17 mouse cellular contexts compared by ENCODE assay signal in genomic region chr3:65612968-65613367, GRCm38 (mm10). TPM values are rescaled to one million over a fixed set of nuclear protein-coding genes. Genes with fewer than 3 reads are reported as not detected.
DNase-seq lines count a peak whose midpoint lies in the region; ATAC-seq and TF ChIP-seq lines count a peak whose summit lies in the region.
"Had no signal": no experiment of that assay in that cellular context is flagged by ENCODE, and none has a peak within 500 bp of the region (broad histone marks: within the 10 kb centered on the region; RNA-seq: fewer than 3 reads in every experiment).

No protein-coding gene starts in this region.

- H3K4me1 ChIP-seq in midbrain, embryonic 10.5 days: peaks cover 11% of the 10 kb centered on the region
- H3K4me1 ChIP-seq in midbrain, postnatal 0 days (ENCODE audit: insufficient read depth, low read length): no peaks in the 10 kb centered on the region
- H3K4me1 ChIP-seq in lung, embryonic 14.5 days (ENCODE audit: insufficient read depth): 0 out of 2 replicates have a peak, but pooled peaks cover 3% of the 10 kb centered on the region
- no peaks in the 10 kb centered on the region for H3K4me1 ChIP-seq in stomach, embryonic 15.5 days
- H3K4me1 ChIP-seq: hindbrain, embryonic 15.5 days; kidney, embryonic 15.5 days; neural tube, embryonic 13.5 days had no signal

- WGBS in midbrain, embryonic 10.5 days: 73% methylated on average over 6 of the region's 6 CpGs
- 67% methylated on average over 6 of the region's 6 CpGs for WGBS in midbrain, postnatal 0 days
- WGBS in lung, embryonic 14.5 days: 44% methylated on average over 6 of the region's 6 CpGs
- WGBS in stomach, embryonic 15.5 days: 50% methylated on average over 6 of the region's 6 CpGs

- no peak overlapping the region for H3K9ac ChIP-seq in midbrain, postnatal 0 days (replicated peaks; ENCODE audit: low read length, poor library complexity, severe bottlenecking)
- no peak overlapping the region for H3K9ac ChIP-seq in lung, embryonic 14.5 days
- H3K9ac ChIP-seq in stomach, embryonic 15.5 days: no peak overlapping the region
- H3K9ac ChIP-seq: hindbrain, embryonic 15.5 days; kidney, embryonic 15.5 days; liver, embryonic 15.5 days; neural tube, embryonic 13.5 days had no signal

- no peak for DNase-seq in gastrocnemius, adult 2 months
- no peak for DNase-seq in gastrocnemius, adult 8-10 months (ENCODE audit: low spot score in 2 of 2)
- DNase-seq in midbrain, embryonic 10.5 days (ENCODE audit: low spot score): no peak
- no peak for DNase-seq in midbrain, postnatal 0 days (ENCODE audit: low spot score)
- DNase-seq in lung, embryonic 14.5 days: no peak
- DNase-seq in ovary, postnatal 14 days (ENCODE audit: low spot score): no peak
- no peak for DNase-seq in left cerebral cortex, adult 8-10 months (ENCODE audit: low spot score in 2 of 2)
- DNase-seq: B cell, adult 2 months; cerebellum, adult 9-10 months; gastrocnemius, postnatal 36 days; retina, postnatal 1 day; thymus, adult 2 months had no signal

- TF ChIP-seq CTCF in gastrocnemius, adult 2 months (IDR thresholded peaks at IDR 0.05): no peak
- TF ChIP-seq CTCF in midbrain, postnatal 0 days (IDR thresholded peaks at IDR 0.05): no peak
- no peak for TF ChIP-seq CTCF in lung, embryonic 14.5 days (IDR thresholded peaks at IDR 0.05; ENCODE audit: low read depth)

- H3K27ac ChIP-seq in gastrocnemius, adult 2 months: peak overlapping the region; percentile 4; the same call in 1 of the 2 replicates
- H3K27ac ChIP-seq in midbrain, embryonic 10.5 days (replicated peaks): peak overlapping the region; percentile 19; the same call in 1 of the 2 replicates
- H3K27ac ChIP-seq in midbrain, postnatal 0 days (ENCODE audit: low read depth, low read length): no peak overlapping the region
- H3K27ac ChIP-seq in lung, embryonic 14.5 days (ENCODE audit: low read depth): peak overlapping the region; percentile 77; the same call in 1 of the 2 replicates
- peak overlapping the region; percentile 42; the same call in 1 of the 2 replicates for H3K27ac ChIP-seq in stomach, embryonic 15.5 days
- H3K27ac ChIP-seq: hindbrain, embryonic 15.5 days; kidney, embryonic 15.5 days; liver, embryonic 15.5 days; neural tube, embryonic 13.5 days had no signal

- no peak overlapping the region for H3K4me2 ChIP-seq in midbrain, postnatal 0 days (ENCODE audit: low read depth, low read length, poor library complexity, severe bottlenecking)
- H3K4me2 ChIP-seq in lung, embryonic 14.5 days: peak overlapping the region; percentile 2; the same call in 1 of the 2 replicates
- H3K4me2 ChIP-seq in stomach, embryonic 15.5 days: no peak overlapping the region
- H3K4me2 ChIP-seq: hindbrain, embryonic 15.5 days; kidney, embryonic 15.5 days; liver, embryonic 15.5 days; neural tube, embryonic 13.5 days had no signal

- intact Hi-C loops in gastrocnemius, adult 2 months (cut with DNase I): no loop called here

- no peaks in the 10 kb centered on the region for H3K27me3 ChIP-seq in midbrain, embryonic 10.5 days (ENCODE audit: low read depth, poor library complexity, severe bottlenecking)
- H3K27me3 ChIP-seq in midbrain, postnatal 0 days (ENCODE audit: insufficient read depth, low read length): no peaks in the 10 kb centered on the region
- no peaks in the 10 kb centered on the region for H3K27me3 ChIP-seq in lung, embryonic 14.5 days (ENCODE audit: insufficient read depth, low read length)
- H3K27me3 ChIP-seq in stomach, embryonic 15.5 days (replicated peaks): no peaks in the 10 kb centered on the region
- H3K27me3 ChIP-seq: hindbrain, embryonic 15.5 days; kidney, embryonic 15.5 days; liver, embryonic 15.5 days; neural tube, embryonic 13.5 days had no signal

- no peak for ATAC-seq in midbrain, postnatal 0 days (ENCODE audit: low FRiP score)
- no peak for ATAC-seq in lung, embryonic 14.5 days (ENCODE audit: insufficient read depth)
- no peak for ATAC-seq in stomach, embryonic 15.5 days (ENCODE audit: insufficient read depth, low FRiP score, low read depth)

- no peaks in the 10 kb centered on the region for H3K36me3 ChIP-seq in midbrain, embryonic 10.5 days
- no peaks in the 10 kb centered on the region for H3K36me3 ChIP-seq in midbrain, postnatal 0 days (ENCODE audit: insufficient read depth, low read length)
- no peaks in the 10 kb centered on the region for H3K36me3 ChIP-seq in lung, embryonic 14.5 days (ENCODE audit: insufficient read depth)
- no peaks in the 10 kb centered on the region for H3K36me3 ChIP-seq in stomach, embryonic 15.5 days
- H3K36me3 ChIP-seq: hindbrain, embryonic 15.5 days; kidney, embryonic 15.5 days; liver, embryonic 15.5 days; neural tube, embryonic 13.5 days had no signal

- H3K9me3 ChIP-seq in midbrain, embryonic 10.5 days (replicated peaks): no peaks in the 10 kb centered on the region
- no peaks in the 10 kb centered on the region for H3K9me3 ChIP-seq in midbrain, postnatal 0 days (ENCODE audit: low read length)
- H3K9me3 ChIP-seq in lung, embryonic 14.5 days (ENCODE audit: low read depth, low read length): no peaks in the 10 kb centered on the region
- no peaks in the 10 kb centered on the region for H3K9me3 ChIP-seq in stomach, embryonic 15.5 days
- H3K9me3 ChIP-seq: hindbrain, embryonic 15.5 days; kidney, embryonic 15.5 days; liver, embryonic 15.5 days; neural tube, embryonic 13.5 days had no signal

- H3K4me3 ChIP-seq in gastrocnemius, adult 2 months: 0 out of 2 replicates have a peak overlapping the region, but pooled peaks have one; percentile 17
- H3K4me3 ChIP-seq in midbrain, embryonic 10.5 days: no peak overlapping the region
- no peak overlapping the region for H3K4me3 ChIP-seq in midbrain, postnatal 0 days (ENCODE audit: low read depth, low read length)
- no peak overlapping the region for H3K4me3 ChIP-seq in lung, embryonic 14.5 days (ENCODE audit: low read depth, low read length)
- no peak overlapping the region for H3K4me3 ChIP-seq in stomach, embryonic 15.5 days (replicated peaks)
- H3K4me3 ChIP-seq: hindbrain, embryonic 15.5 days; kidney, embryonic 15.5 days; liver, embryonic 15.5 days; neural tube, embryonic 13.5 days had no signal

RNA-seq across cellular contexts. Expression of gene Lekr1, which starts 53.1 kb away (rescaled TPM):
- total RNA-seq in gastrocnemius, adult 2 months (2021): under 1 TPM; 0.23 to 0.31 TPM
- under 1 TPM; 0.19 to 0.62 (median 0.27) TPM for total RNA-seq in gastrocnemius, adult 8-10 months (2022)
- 3.6 and 4.8 TPM in 2 replicates for polyA plus RNA-seq in midbrain, embryonic 10.5 days (2016; fragmentation: Nextera tagmentation; extraction: Ambion mirVana)
- total RNA-seq in midbrain, postnatal 0 days (2014; rRNA removed): 2.2 and 5.9 TPM in 2 replicates
- polyA plus RNA-seq in midbrain, postnatal 0 days (2015; fragmentation: Nextera tagmentation; extraction: Ambion mirVana): 4.1 and 5.0 TPM in 2 replicates
- 8.7 and 9.5 TPM in 2 replicates for polyA plus RNA-seq in lung, embryonic 14.5 days (2014; fragmentation: Nextera tagmentation; extraction: Ambion mirVana)
- polyA plus RNA-seq in stomach, embryonic 15.5 days (2015; fragmentation: Nextera tagmentation; extraction: Ambion mirVana): 7.3 and 7.6 TPM in 2 replicates
- 10 to 100 TPM in 1 of 4 experiments, 1 to 10 TPM in 3; 6.0 to 11.4 (median 7.0) TPM for total RNA-seq in left cerebral cortex, adult 8-10 months (2022)
